Mouse (Mus musculus) embryonic facial prominence, embryonic 11.5 days (tissue): ENCODE measurements around the gene Anapc13. TPM values are rescaled to one million over a fixed set of nuclear protein-coding genes. Genes with fewer than 3 reads are reported as not detected.

ENCODE experiments used
- ATAC-seq: fragments of 200-750 bp; cut with Nextera tagmentation; replicated peaks from 2 replicates; pipeline ENCODE4 v1.8.0; 2017; ENCODE audit warnings: low read depth; ENCODE audit not compliant: insufficient number of reproducible peaks, low FRiP score, low TSS enrichment
- DNase-seq: peaks from one replicate; pipeline ENCODE4 v3.0.0-alpha.2; 2015; ENCODE audit warnings: low spot score
- H3K27ac ChIP-seq: fragments of 300-500 bp; sonication (generic); replicated peaks from 2 replicates; pipeline ENCODE4 v1.5.1; 2014; ENCODE audit warnings: mild to moderate bottlenecking, low read depth, low read length, control low read depth
- H3K27me3 ChIP-seq: fragments of 300-500 bp; sonication (generic); 2 replicates; pipeline ENCODE4 v1.6.1; 2014; ENCODE audit warnings: mild to moderate bottlenecking, low read length, moderate library complexity, mixed read lengths; ENCODE audit not compliant: control insufficient read depth, insufficient read depth
- H3K36me3 ChIP-seq: fragments of 300-500 bp; sonication (generic); replicated peaks from 2 replicates; pipeline ENCODE4 v1.6.1; 2014; ENCODE audit warnings: low read depth, mild to moderate bottlenecking, low read length, moderate library complexity, mixed read lengths; ENCODE audit not compliant: control insufficient read depth, insufficient read depth
- H3K4me1 ChIP-seq: fragments of 300-500 bp; sonication (generic); 2 replicates; pipeline ENCODE4 v1.6.1; 2014; ENCODE audit warnings: low read length, mixed read lengths; ENCODE audit not compliant: control insufficient read depth, insufficient read depth
- H3K4me2 ChIP-seq: fragments of 300-500 bp; sonication (generic); 2 replicates; pipeline ENCODE4 v1.6.1; 2014; ENCODE audit warnings: low read depth, mild to moderate bottlenecking, control low read depth, low read length, moderate library complexity
- H3K4me3 ChIP-seq: fragments of 300-500 bp; sonication (generic); 2 replicates; pipeline ENCODE4 v1.5.1; 2014; ENCODE audit warnings: low read depth, low read length, control low read depth
- H3K9ac ChIP-seq: fragments of 300-500 bp; sonication (generic); replicated peaks from 2 replicates; pipeline ENCODE4 v1.6.1; 2014; ENCODE audit warnings: mild to moderate bottlenecking, control low read depth, low read length
- H3K9me3 ChIP-seq: fragments of 300-500 bp; sonication (generic); replicated peaks from 2 replicates; pipeline ENCODE4 v1.6.1; 2016; ENCODE audit warnings: mild to moderate bottlenecking, low read length, inconsistent platforms, mixed read lengths; ENCODE audit not compliant: control insufficient read depth
- WGBS: fragments of 180-500 bp; shearing (Covaris S2); extraction: QIAGEN DNeasy Blood & Tissue Kit; methylation state at CpG from one replicate; pipeline ENCODE4 v1.1.7; 2014; 5-methylcytosine and 5-hydroxymethylcytosine counted together
- polyA plus RNA-seq: library from polyadenylated mRNA; unstranded; fragments of >200 nt; fragmentation: Nextera tagmentation; extraction: Ambion mirVana; gene quantifications from 2 replicates; pipeline ENCODE4 v1.2.1, GENCODE M21; 2014

Anapc13 gene
- polyA plus RNA-seq, 1 experiment from 2014 or later = 148 TPM

GRCm38 (mm10) chr9:102632923-102633537 lies 6.9 kb downstream of the Anapc13 start:
- Histone ChIP-seq H3K4me2 (no peak overlapping the region), H3K9me3 (no peaks in the 10 kb centered on the region), H3K9ac (no peak overlapping the region), H3K27me3 (no peaks in the 10 kb centered on the region), H3K4me3 (no peak overlapping the region), H3K4me1 (no peaks in the 10 kb centered on the region), H3K27ac (no peak overlapping the region), H3K36me3 (no peaks in the 10 kb centered on the region)
- no peak for ATAC-seq
- DNase-seq = peak; percentile 88
- 59% methylated on average over 1 of the region's 1 CpGs for WGBS

DNA sequence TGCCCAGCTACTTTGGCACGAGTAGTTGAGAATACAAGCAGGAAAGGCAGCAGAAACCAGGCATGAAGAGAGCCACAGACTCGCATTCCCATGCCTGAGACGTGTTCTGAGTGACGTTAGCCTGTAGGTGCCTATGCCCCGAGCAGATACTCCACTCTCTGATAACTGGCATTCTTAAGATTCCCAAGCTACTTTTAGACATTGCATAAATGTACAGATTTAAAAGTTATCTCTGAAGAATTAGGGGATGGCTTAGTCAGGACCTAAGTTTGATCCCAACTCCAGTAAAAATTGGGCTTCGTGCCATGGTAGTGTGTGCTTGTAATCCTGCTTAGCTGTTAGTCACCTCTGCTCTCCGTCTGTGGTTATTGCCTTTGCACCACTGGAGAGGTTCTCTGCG lies 8.4 kb downstream of the Anapc13 start:
- DNase-seq (no peak), ATAC-seq (no peak)
- Histone ChIP-seq H3K9me3 (no peaks in the 10 kb centered on the region), H3K36me3 (no peaks in the 10 kb centered on the region), H3K4me3 (no peak overlapping the region), H3K27ac (no peak overlapping the region), H3K27me3 (no peaks in the 10 kb centered on the region), H3K4me2 (no peak overlapping the region), H3K4me1 (no peaks in the 10 kb centered on the region), H3K9ac (no peak overlapping the region)
- 83% methylated on average over 8 of the region's 8 CpGs for WGBS

DNA sequence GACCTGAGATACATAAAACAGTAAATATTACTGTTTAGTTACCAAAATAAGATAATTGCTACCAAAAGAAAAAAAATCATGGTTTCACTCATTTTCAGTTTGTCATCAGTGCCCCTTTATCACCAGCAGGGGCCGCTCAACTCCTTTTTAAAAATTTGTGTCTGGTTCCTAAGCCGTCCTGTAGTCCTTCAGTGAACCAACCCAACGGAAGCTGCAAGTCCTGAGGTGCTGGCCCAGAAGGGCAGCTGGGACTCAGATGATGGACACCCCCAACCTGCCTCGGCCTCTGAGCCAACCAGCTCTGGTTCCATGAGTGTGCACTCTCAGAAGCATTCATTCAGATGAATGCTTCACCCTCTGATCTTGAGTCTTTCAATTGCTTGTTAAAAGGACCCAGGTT lies 10.5 kb downstream of the Anapc13 start:
- DNase-seq (peak; percentile 77), ATAC-seq (no peak; the same call in 1 of the 2 replicates)
- H3K4me1 ChIP-seq = no peaks in the 10 kb centered on the region
- WGBS = 6% methylated on average over 4 of the region's 4 CpGs
- H3K27me3 ChIP-seq = no peaks in the 10 kb centered on the region
- no peaks in the 10 kb centered on the region for H3K9me3 ChIP-seq
- H3K27ac ChIP-seq = no peak overlapping the region
- H3K4me3 ChIP-seq = no peak overlapping the region
- no peak overlapping the region for H3K9ac ChIP-seq
- H3K36me3 ChIP-seq = no peaks in the 10 kb centered on the region
- no peak overlapping the region for H3K4me2 ChIP-seq

GRCm38 (mm10) chr9:102637115-102637514 lies 11.0 kb downstream of the Anapc13 start:
- no peak overlapping the region for H3K4me3 ChIP-seq
- H3K9ac ChIP-seq = no peak overlapping the region
- no peak for ATAC-seq
- DNase-seq = no peak
- H3K9me3 ChIP-seq = no peaks in the 10 kb centered on the region
- H3K4me1 ChIP-seq = no peaks in the 10 kb centered on the region
- H3K36me3 ChIP-seq = no peaks in the 10 kb centered on the region
- WGBS = 57% methylated on average over 4 of the region's 4 CpGs
- H3K4me2 ChIP-seq = no peak overlapping the region
- H3K27ac ChIP-seq = no peak overlapping the region
- no peaks in the 10 kb centered on the region for H3K27me3 ChIP-seq

DNA sequence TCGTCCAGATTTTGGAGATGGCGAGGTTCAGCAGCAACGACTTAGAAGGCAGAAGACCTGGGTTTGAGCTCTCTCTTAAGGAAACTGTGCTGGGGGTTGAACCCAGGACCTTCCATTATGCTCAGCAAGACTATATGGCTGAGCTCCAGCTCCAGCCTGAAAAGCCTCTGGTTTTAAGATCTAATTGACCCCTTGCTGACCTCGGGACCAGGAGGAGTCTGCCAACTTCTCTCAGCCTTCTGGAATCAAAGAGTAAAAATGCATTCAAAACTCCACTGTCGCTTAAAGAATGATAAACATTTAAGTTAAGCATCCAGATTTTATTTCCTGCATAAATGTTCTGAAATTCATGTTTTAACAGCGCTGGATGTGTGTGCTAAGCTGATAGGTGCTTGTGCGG lies 12.9 kb downstream of the Anapc13 start:
- no peak overlapping the region for H3K9ac ChIP-seq
- no peak overlapping the region for H3K27ac ChIP-seq
- no peaks in the 10 kb centered on the region for H3K36me3 ChIP-seq
- no peaks in the 10 kb centered on the region for H3K9me3 ChIP-seq
- WGBS = 62% methylated on average over 7 of the region's 7 CpGs
- no peak overlapping the region for H3K4me2 ChIP-seq
- no peaks in the 10 kb centered on the region for H3K4me1 ChIP-seq
- H3K4me3 ChIP-seq = no peak overlapping the region
- H3K27me3 ChIP-seq = no peaks in the 10 kb centered on the region
- no peak for DNase-seq
- no peak for ATAC-seq

GRCm38 (mm10) chr9:102639510-102639909 lies 13.4 kb downstream of the Anapc13 start:
- no peaks in the 10 kb centered on the region for H3K9me3 ChIP-seq
- DNase-seq (no peak), ATAC-seq (no peak)
- no peak overlapping the region for H3K27ac ChIP-seq
- H3K27me3 ChIP-seq = no peaks in the 10 kb centered on the region
- WGBS = 77% methylated on average over 8 of the region's 8 CpGs
- H3K36me3 ChIP-seq = no peaks in the 10 kb centered on the region
- H3K4me1 ChIP-seq = no peaks in the 10 kb centered on the region; the same call in 1 of the 2 replicates
- H3K4me3 ChIP-seq = no peak overlapping the region
- H3K9ac ChIP-seq = no peak overlapping the region
- H3K4me2 ChIP-seq = no peak overlapping the region

DNA sequence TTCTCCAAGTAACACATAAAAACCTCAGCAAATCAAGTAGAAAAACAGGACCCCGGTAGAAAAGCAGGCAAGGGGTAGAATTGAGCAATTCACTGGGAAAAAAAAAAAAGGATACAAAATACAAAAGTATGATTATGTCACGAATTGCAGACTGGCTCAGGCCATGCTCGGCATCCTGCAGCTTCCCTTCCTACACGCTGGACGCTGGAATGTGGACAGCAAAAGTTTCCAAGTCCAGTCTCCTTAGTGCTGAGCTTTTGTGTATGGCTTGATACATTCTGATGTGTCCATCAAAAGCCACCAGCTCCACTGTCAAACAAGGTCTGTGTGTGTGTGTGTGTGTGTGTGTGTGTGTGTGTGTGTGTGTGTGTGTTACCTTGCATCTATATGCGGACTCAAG lies 15.4 kb downstream of the Anapc13 start:
- 79% methylated on average over 6 of the region's 6 CpGs for WGBS
- DNase-seq (no peak), ATAC-seq (no peak)
- Histone ChIP-seq H3K9me3 (no peaks in the 10 kb centered on the region), H3K9ac (no peak overlapping the region), H3K4me2 (no peak overlapping the region), H3K27me3 (no peaks in the 10 kb centered on the region), H3K4me3 (no peak overlapping the region), H3K27ac (no peak overlapping the region), H3K4me1 (no peaks in the 10 kb centered on the region; the same call in none of the 2 replicates), H3K36me3 (no peaks in the 10 kb centered on the region)

DNA sequence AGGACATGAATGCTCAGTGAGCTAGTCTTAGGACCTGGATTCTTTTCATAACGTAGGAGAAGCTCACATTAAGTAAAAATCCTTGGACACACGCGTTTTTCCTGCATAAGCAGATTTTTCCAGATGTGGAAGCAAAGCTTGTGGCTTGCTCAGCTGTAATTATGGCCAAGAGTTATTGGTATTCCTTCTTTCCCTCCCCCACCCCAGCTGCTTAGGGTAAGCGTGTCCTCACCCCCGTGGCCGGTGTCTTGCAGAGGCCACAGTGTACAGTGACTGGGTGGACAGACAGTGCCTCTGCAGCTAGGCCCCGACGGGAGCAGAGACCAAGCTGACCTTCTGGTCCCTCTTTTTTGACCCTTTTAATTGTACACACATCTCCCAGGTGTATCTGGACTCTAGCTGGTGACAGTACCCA lies 17.0 kb downstream of the Anapc13 start:
- WGBS = 20% methylated on average over 8 of the region's 8 CpGs
- 0 out of 2 replicates have a peak overlapping the region, but pooled peaks have one; percentile 1 for H3K4me2 ChIP-seq
- ATAC-seq (peak; percentile 75; the same call in 1 of the 2 replicates), DNase-seq (peak; percentile 73)
- no peaks in the 10 kb centered on the region for H3K9me3 ChIP-seq
- H3K4me1 ChIP-seq = no peaks in the 10 kb centered on the region; the same call in none of the 2 replicates
- H3K27me3 ChIP-seq = no peaks in the 10 kb centered on the region
- no peak overlapping the region; the same call in 1 of the 2 replicates for H3K9ac ChIP-seq
- no peaks in the 10 kb centered on the region for H3K36me3 ChIP-seq
- H3K4me3 ChIP-seq = no peak overlapping the region
- peak overlapping the region; percentile 91 for H3K27ac ChIP-seq
